Mouse (Mus musculus): ENCODE measurements at regions not wholly inside any gene's neighbourhood (a gene's known extent, or its start where the extent isn't known, plus 50 kb on each side); places are given as distances from the start of the nearest gene placed in this dataset.

- no peak for DNase-seq (ENCODE audit: low read depth, low spot score)
These were observed 163.7 kb downstream of the Insig2 start for GRCm38 (mm10) chr1:121168651-121169050.

- DNase-seq (ENCODE audit: low read depth, low spot score), result no peak
These were observed 155.8 kb downstream of the Insig2 start for GRCm38 (mm10) chr1:121176541-121176940.

GRCm38 (mm10) chr1:121177136-121177907 is 155.1 kb downstream of the Insig2 start:
- no peak for DNase-seq (ENCODE audit: low read depth, low spot score)

GRCm38 (mm10) chr1:121177908-121178311 is 154.5 kb downstream of the Insig2 start:
- DNase-seq (ENCODE audit: low read depth, low spot score), result no peak

GRCm38 (mm10) chr1:121178611-121179245 is 153.7 kb downstream of the Insig2 start:
- no peak for DNase-seq (ENCODE audit: low read depth, low spot score)

GRCm38 (mm10) chr1:121180273-121181030 is 151.9 kb downstream of the Insig2 start:
- peak; percentile 77 for DNase-seq (ENCODE audit: low read depth, low spot score)

- DNase-seq (ENCODE audit: low read depth, low spot score), result no peak
These were observed 143.5 kb downstream of the Insig2 start for GRCm38 (mm10) chr1:121188895-121189294.

- no peak for DNase-seq (ENCODE audit: low read depth, low spot score)
These were observed 137.6 kb downstream of the Insig2 start for GRCm38 (mm10) chr1:121194800-121195199.

- no peak for DNase-seq (ENCODE audit: low read depth, low spot score)
These were observed 116.5 kb downstream of the Insig2 start for GRCm38 (mm10) chr1:121215843-121216242.

- no peak for DNase-seq (ENCODE audit: low read depth, low spot score)
These were observed 108.1 kb downstream of the Insig2 start for GRCm38 (mm10) chr1:121224250-121224649.

- no peak for DNase-seq (ENCODE audit: low read depth, low spot score)
These were observed 105.7 kb downstream of the Insig2 start for GRCm38 (mm10) chr1:121226466-121227232.

GRCm38 (mm10) chr1:121227233-121227594 is 105.2 kb downstream of the Insig2 start:
- no peak for DNase-seq (ENCODE audit: low read depth, low spot score)

- no peak for DNase-seq (ENCODE audit: low read depth, low spot score)
These were observed 88.8 kb downstream of the Insig2 start for GRCm38 (mm10) chr1:121243576-121243975.

- no peak for DNase-seq (ENCODE audit: low read depth, low spot score)
These were observed 84.8 kb downstream of the Insig2 start for GRCm38 (mm10) chr1:121247556-121247955.

- no peak for DNase-seq (ENCODE audit: low read depth, low spot score)
These were observed 83.3 kb downstream of the Insig2 start for GRCm38 (mm10) chr1:121249081-121249480.

- no peak for DNase-seq (ENCODE audit: low read depth, low spot score)
These were observed 81.7 kb downstream of the Insig2 start for GRCm38 (mm10) chr1:121250686-121251085.

- no peak for DNase-seq (ENCODE audit: low read depth, low spot score)
These were observed 80.3 kb downstream of the Insig2 start for GRCm38 (mm10) chr1:121252056-121252455.

GRCm38 (mm10) chr1:121254196-121254595 is 78.2 kb downstream of the Insig2 start:
- DNase-seq (ENCODE audit: low read depth, low spot score), result no peak

Data from brain, embryonic 18.5 days (tissue).